Mouse (Mus musculus) G1E (cell line): ENCODE results near the gene Ccdc73. TPM values are rescaled to one million over a fixed set of nuclear protein-coding genes. Genes with fewer than 3 reads are reported as not detected.

Experiments
- ATAC-seq: 2 replicates; pipeline ENCODE4 v1.8.0; 2016; ENCODE audit warnings: mild to moderate bottlenecking; ENCODE audit not compliant: insufficient number of reproducible peaks, poor library complexity, low FRiP score, severe bottlenecking; ENCODE audit errors: extremely low read depth
- DNase-seq: peaks from one replicate; pipeline ENCODE4 v3.0.0; 2012; ENCODE audit warnings: low spot score
- H3K27me3 ChIP-seq: 2 replicates; pipeline ENCODE4 v1.6.1; 2012; ENCODE audit warnings: mild to moderate bottlenecking, low read length, inconsistent platforms; ENCODE audit not compliant: insufficient read depth
- H3K36me3 ChIP-seq: replicated peaks from 2 replicates; pipeline ENCODE3; 2012; ENCODE audit warnings: mild to moderate bottlenecking, inconsistent platforms
- H3K4me1 ChIP-seq: 2 replicates; pipeline ENCODE4 v1.6.1; 2012; ENCODE audit warnings: low read depth, low read length, inconsistent platforms, mixed read lengths; ENCODE audit not compliant: insufficient read depth
- H3K4me3 ChIP-seq: 2 replicates; pipeline ENCODE4 v1.5.1; 2012; ENCODE audit warnings: low read depth, mild to moderate bottlenecking, inconsistent platforms, low read length, moderate library complexity, mixed read lengths
- H3K9me3 ChIP-seq: replicated peaks from 2 replicates; pipeline ENCODE4 v1.6.1; 2012; ENCODE audit warnings: inconsistent platforms
- CTCF ChIP-seq: IDR thresholded peaks from 2 replicates; pipeline ENCODE4 v1.5.1; 2012; ENCODE audit warnings: low read depth, low read length, inconsistent platforms, mixed read lengths
- GATA1 ChIP-seq: IDR thresholded peaks from 2 replicates; pipeline ENCODE4 v1.6.1; 2012; ENCODE audit warnings: borderline replicate concordance, low read length, inconsistent platforms, mixed read lengths
- GATA2 ChIP-seq: IDR thresholded peaks from 2 replicates; pipeline ENCODE4 v1.6.1; 2012; ENCODE audit warnings: low read depth, low read length, inconsistent platforms, borderline replicate concordance
- POLR2AphosphoS5 ChIP-seq: IDR thresholded peaks from 2 replicates; pipeline ENCODE4 v1.6.1; 2012; ENCODE audit warnings: low read depth, low read length, inconsistent platforms; ENCODE audit not compliant: insufficient replicate concordance
- TAL1 ChIP-seq: conservative IDR thresholded peaks from 2 replicates; pipeline ENCODE4 v1.6.1; 2012; ENCODE audit warnings: low read depth, low read length, inconsistent platforms, mixed read lengths
- polyA plus RNA-seq: library from polyadenylated mRNA; stranded (reverse); fragments of >175 nt; gene quantifications from 2 replicates; pipeline ENCODE4 v1.2.3, GENCODE M21; 2012
- total RNA-seq, 2 experiments: library from RNA; stranded (forward) in 1 of 2; stranded (reverse) in 1 of 2; fragments of 200-1000 nt in 1 of 2; fragments of >200 nt in 1 of 2; fragmentation: Nextera tagmentation in 1 of 2; gene quantifications; 2 replicates each; pipeline ENCODE4 v1.2.3; 2014 to 2017

Gene Ccdc73
- total and polyA plus RNA-seq, 3 experiments: 0.66 to 34.6 TPM; not detected in 1

DNA sequence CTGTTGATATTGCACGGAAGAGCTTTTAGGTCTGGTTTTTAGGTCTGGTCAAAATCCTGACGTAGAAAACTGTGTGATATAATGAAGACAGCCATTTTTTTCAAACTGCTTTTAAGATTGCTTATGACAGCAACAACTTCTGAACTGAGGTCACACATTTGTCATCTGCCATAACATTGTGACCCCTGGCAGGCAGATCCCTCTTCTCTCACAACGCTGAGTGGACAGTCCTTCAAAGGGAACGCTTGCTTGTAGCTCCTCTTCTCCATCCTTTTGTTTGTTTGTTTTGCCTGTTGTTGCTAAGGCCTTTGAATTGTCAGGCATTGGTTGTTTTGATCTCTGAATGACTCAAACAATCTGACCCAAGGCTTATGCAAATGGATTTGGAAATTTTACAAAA lies 173.3 kb downstream of the Ccdc73 start:
- no peaks in the 10 kb centered on the region for H3K9me3 ChIP-seq
- ATAC-seq: no peak
- TF ChIP-seq GATA2: no peak
- no peak for TF ChIP-seq CTCF
- TF ChIP-seq TAL1: no peak
- no peak for TF ChIP-seq GATA1
- TF ChIP-seq POLR2AphosphoS5: no peak

DNA sequence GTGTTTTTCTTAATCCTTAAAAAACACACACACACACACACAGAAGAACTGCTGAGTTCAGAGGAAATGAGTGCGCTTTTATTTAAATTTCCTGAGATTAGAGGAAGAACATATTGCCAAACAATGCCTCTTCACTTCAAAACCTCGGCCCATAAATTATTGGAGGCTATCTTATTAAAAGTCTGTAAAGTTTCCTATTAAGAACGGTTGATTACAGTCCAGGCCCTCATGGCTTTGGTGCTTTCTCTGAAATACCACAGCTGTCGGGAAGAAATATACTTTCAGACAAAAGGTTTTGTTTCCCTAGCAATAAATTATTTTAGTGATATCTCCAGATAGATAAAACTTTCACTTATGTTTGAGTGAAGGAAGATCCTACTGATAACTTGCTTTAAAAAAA lies 175.5 kb downstream of the Ccdc73 start:
- TF ChIP-seq CTCF: no peak
- no peak for TF ChIP-seq TAL1
- no peak for TF ChIP-seq POLR2AphosphoS5
- no peak for TF ChIP-seq GATA2
- no peak for TF ChIP-seq GATA1
- H3K36me3 ChIP-seq: no peaks in the 10 kb centered on the region
- no peak for DNase-seq
- peaks cover 11% of the 10 kb centered on the region; the same call in 1 of the 2 replicates for H3K4me1 ChIP-seq
- ATAC-seq: no peak
- H3K4me3 ChIP-seq: no peak overlapping the region
- no peaks in the 10 kb centered on the region for H3K9me3 ChIP-seq
- peaks cover 20% of the 10 kb centered on the region for H3K27me3 ChIP-seq

More for the DNA sequence above, 173.3 kb downstream of the Ccdc73 start:
- DNase-seq: no peak
- H3K4me3 ChIP-seq: no peak overlapping the region
- no peaks in the 10 kb centered on the region for H3K36me3 ChIP-seq
- peaks cover 16% of the 10 kb centered on the region for H3K27me3 ChIP-seq
- peaks cover 13% of the 10 kb centered on the region; the same call in 1 of the 2 replicates for H3K4me1 ChIP-seq

DNA sequence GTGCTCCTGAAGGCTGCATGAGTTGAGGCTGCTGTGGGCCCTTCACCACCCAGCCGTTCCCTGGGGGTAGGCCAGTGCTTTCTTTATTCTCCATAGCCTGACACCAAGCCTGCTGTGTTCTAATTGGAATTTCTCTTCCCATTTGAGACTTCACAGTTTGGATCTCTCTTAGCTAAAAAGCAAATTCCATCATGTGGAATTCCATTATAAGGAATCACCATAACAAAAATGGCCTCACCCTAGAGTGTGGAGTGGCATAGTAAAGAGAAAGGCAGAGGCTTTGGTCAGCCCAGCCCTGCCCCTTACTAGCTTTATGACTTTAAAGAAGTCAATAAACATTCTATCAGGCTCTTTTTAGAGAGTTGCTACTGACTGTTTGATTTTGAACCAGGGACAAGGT lies 180.7 kb downstream of the Ccdc73 start:
- Histone ChIP-seq H3K4me3 (no peak overlapping the region), H3K9me3 (no peaks in the 10 kb centered on the region), H3K4me1 (no peaks in the 10 kb centered on the region; the same call in 1 of the 2 replicates), H3K36me3 (no peaks in the 10 kb centered on the region), H3K27me3 (peaks cover 24% of the 10 kb centered on the region)
- no peak for TF ChIP-seq TAL1
- no peak for TF ChIP-seq CTCF
- TF ChIP-seq GATA1: no peak
- no peak for TF ChIP-seq GATA2
- no peak for TF ChIP-seq POLR2AphosphoS5
- no peak for DNase-seq
- ATAC-seq: no peak

DNA sequence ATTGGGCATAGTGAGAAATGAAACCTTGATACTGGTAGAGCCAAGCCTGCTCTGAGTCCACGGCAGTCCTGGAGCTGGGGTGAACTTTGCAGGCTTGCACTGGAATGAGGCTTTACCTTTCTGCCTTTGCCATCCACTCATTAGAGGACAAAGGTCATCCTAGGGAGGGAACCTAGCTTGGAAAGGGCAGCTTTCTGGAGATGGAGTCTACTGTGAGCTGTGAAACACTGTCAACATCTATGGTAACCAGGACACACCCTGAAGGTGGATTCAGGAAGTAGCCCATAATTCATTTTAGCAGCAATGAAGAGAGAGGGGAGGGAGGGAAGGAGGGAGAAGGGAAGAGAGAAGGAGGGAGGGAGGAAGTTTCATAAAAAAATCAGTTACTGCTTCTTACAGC lies 187.9 kb downstream of the Ccdc73 start:
- no peak overlapping the region for H3K4me3 ChIP-seq
- no peak for DNase-seq
- no peak for TF ChIP-seq GATA2
- no peak for TF ChIP-seq CTCF
- no peak for TF ChIP-seq POLR2AphosphoS5
- no peak for TF ChIP-seq TAL1
- no peak for TF ChIP-seq GATA1
- peaks cover 24% of the 10 kb centered on the region for H3K27me3 ChIP-seq
- H3K36me3 ChIP-seq: no peaks in the 10 kb centered on the region
- no peaks in the 10 kb centered on the region for H3K9me3 ChIP-seq
- H3K4me1 ChIP-seq: no peaks in the 10 kb centered on the region; the same call in 1 of the 2 replicates
- no peak for ATAC-seq

DNA sequence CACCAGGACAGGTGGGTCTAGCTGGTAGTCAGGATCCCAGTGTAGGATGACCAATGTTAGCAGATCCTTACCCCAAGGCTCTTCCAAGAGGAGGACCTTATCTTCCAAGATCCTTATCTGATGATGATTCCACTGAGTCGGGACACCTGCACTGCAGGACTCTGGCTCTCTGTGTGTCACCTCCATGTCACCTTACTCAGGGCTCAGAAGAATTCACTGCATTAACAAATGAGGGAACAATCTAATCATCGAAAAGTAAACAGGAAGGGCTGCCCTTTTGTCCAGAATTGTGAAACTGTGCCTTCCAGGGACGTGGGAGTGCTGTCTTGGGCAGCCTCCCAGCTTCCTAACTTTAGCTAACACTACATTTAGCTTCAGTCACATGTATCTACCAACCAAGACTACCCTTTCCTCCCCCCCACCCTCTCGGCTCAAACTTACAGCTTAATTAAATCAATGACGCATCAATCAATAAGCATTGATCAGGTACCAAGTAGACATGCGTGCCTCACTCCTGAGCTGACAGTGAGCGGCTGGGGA lies 191.0 kb downstream of the Ccdc73 start:
- H3K4me3 ChIP-seq: no peak overlapping the region
- H3K4me1 ChIP-seq: no peaks in the 10 kb centered on the region
- DNase-seq (no peak), ATAC-seq (no peak)
- peaks cover 15% of the 10 kb centered on the region; the same call in 1 of the 2 replicates for H3K27me3 ChIP-seq
- TF ChIP-seq POLR2AphosphoS5: no peak
- TF ChIP-seq GATA2: no peak
- TF ChIP-seq TAL1: no peak
- TF ChIP-seq CTCF: no peak
- no peak for TF ChIP-seq GATA1
- no peaks in the 10 kb centered on the region for H3K36me3 ChIP-seq
- H3K9me3 ChIP-seq: no peaks in the 10 kb centered on the region

DNA sequence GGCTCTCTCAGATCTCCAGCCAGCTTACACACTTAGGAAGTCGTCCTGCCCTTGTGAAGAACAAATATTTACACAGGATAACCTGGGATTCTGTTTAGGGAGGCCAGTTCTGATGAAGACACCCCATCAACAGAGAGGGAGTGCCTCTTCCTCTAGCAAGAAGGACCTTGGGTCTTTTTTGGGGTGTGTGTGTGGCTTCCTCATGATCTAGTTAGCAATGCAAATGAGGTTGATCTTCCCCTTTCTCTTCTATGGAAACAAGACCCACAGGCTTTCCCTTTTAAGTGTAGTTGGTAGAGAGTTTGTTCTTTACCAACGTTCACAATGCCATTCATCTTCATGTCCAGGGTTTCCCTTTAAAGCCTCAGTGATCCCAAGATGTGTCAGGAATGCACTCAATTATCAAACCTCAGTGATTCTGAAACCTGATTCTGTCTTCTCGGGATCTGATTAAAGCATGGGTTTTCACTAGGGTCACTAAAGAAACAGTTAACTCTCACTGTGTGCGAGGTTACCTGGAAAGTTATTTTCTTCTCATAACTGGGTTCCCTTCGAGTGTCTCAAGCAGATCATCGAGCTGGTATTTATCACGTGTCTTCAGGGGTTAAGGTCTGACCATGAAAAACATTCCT lies 195.3 kb downstream of the Ccdc73 start:
- Histone ChIP-seq H3K36me3 (no peaks in the 10 kb centered on the region), H3K27me3 (peaks cover 15% of the 10 kb centered on the region), H3K9me3 (no peaks in the 10 kb centered on the region), H3K4me3 (no peak overlapping the region), H3K4me1 (no peaks in the 10 kb centered on the region)
- DNase-seq (no peak), ATAC-seq (no peak)
- TF ChIP-seq GATA1 (no peak), POLR2AphosphoS5 (no peak), CTCF (no peak), TAL1 (no peak), GATA2 (no peak)

Other genes with a start within 250 kb of the Ccdc73 start
- 15.6 and 17.5 TPM in 2 replicates for gene Tcp11l1, start 155.6 kb upstream of the Ccdc73 start, total RNA-seq (2014; fragmentation: Nextera tagmentation)
- 13.5 and 13.6 TPM in 2 replicates for gene Tcp11l1, start 155.6 kb upstream of the Ccdc73 start, total RNA-seq (2017)
- gene Tcp11l1, start 155.6 kb upstream of the Ccdc73 start, polyA plus RNA-seq: 7.2 and 7.8 TPM in 2 replicates
- gene Pin1rt1, start 151.4 kb upstream of the Ccdc73 start, total RNA-seq (2014; fragmentation: Nextera tagmentation): not detected in 2 replicates
- not detected in 2 replicates for gene Pin1rt1, start 151.4 kb upstream of the Ccdc73 start, total RNA-seq (2017)
- not detected in 2 replicates for gene Pin1rt1, start 151.4 kb upstream of the Ccdc73 start, polyA plus RNA-seq
- gene Depdc7, start 124.9 kb upstream of the Ccdc73 start, total RNA-seq (2014; fragmentation: Nextera tagmentation): 1.4 and 2.4 TPM in 2 replicates
- 6.7 and 7.0 TPM in 2 replicates for gene Depdc7, start 124.9 kb upstream of the Ccdc73 start, total RNA-seq (2017)
- 1.4 and 1.8 TPM in 2 replicates for gene Depdc7, start 124.9 kb upstream of the Ccdc73 start, polyA plus RNA-seq
- 57.8 and 61.1 TPM in 2 replicates for gene Qser1, start 51.0 kb upstream of the Ccdc73 start, total RNA-seq (2014; fragmentation: Nextera tagmentation)
- gene Qser1, start 51.0 kb upstream of the Ccdc73 start, total RNA-seq (2017): 6.0 and 6.6 TPM in 2 replicates
- gene Qser1, start 51.0 kb upstream of the Ccdc73 start, polyA plus RNA-seq: 2.5 and 2.6 TPM in 2 replicates
- not detected in 2 replicates for gene Prrg4, start 17.9 kb upstream of the Ccdc73 start, total RNA-seq (2014; fragmentation: Nextera tagmentation)
- 0.05 TPM in 1 of 2 replicates, not detected in the other for gene Prrg4, start 17.9 kb upstream of the Ccdc73 start, total RNA-seq (2017)
- gene Prrg4, start 17.9 kb upstream of the Ccdc73 start, polyA plus RNA-seq: not detected in 2 replicates
- gene Eif3m, start 149.3 kb downstream of the Ccdc73 start, total RNA-seq (2014; fragmentation: Nextera tagmentation): 196 and 229 TPM in 2 replicates
- gene Eif3m, start 149.3 kb downstream of the Ccdc73 start, total RNA-seq (2017): 309 and 312 TPM in 2 replicates
- 7.3 and 10.2 TPM in 2 replicates for gene Eif3m, start 149.3 kb downstream of the Ccdc73 start, polyA plus RNA-seq
- gene Gm11060, start 224.2 kb downstream of the Ccdc73 start, total RNA-seq (2014; fragmentation: Nextera tagmentation): not detected in 2 replicates
- gene Gm11060, start 224.2 kb downstream of the Ccdc73 start, total RNA-seq (2017): not detected in 2 replicates
- gene Gm11060, start 224.2 kb downstream of the Ccdc73 start, polyA plus RNA-seq: not detected in 2 replicates